Mouse (Mus musculus): ENCODE results near the gene Acacb. TPM values are rescaled to one million over a fixed set of nuclear protein-coding genes. Genes with fewer than 3 reads are reported as not detected.

Gene Acacb
- polyA plus RNA-seq, 1 experiment from 2014 or later = 5.8 TPM

- H3K4me1 ChIP-seq = peaks cover 36% of the 10 kb centered on the region
- no peak for DNase-seq (ENCODE audit: low spot score)
- no peaks in the 10 kb centered on the region for H3K36me3 ChIP-seq
- H3K27me3 ChIP-seq (ENCODE audit: low read depth, poor library complexity, severe bottlenecking) = peaks cover 14% of the 10 kb centered on the region; the same call in 1 of the 2 replicates
- H3K27ac ChIP-seq = 0 out of 2 replicates have a peak within 1 kb of the TSS, but pooled peaks have one; percentile 14
- WGBS = 39% methylated on average over 13 of the region's 13 CpGs
- no peak within 1 kb of the TSS for H3K4me3 ChIP-seq
- H3K9me3 ChIP-seq (replicated peaks) = no peaks in the 10 kb centered on the region
Observed at GRCm38 (mm10) chr5:114288874-114289273, 142.5 kb downstream of the Acacb start, which contains the start of gene Myo1h. Gene Myo1h, plus strand, starts transcription at chr5:114289166.

- 0 out of 2 replicates have a peak overlapping the region, but pooled peaks have one; percentile 14 for H3K27ac ChIP-seq
- H3K27me3 ChIP-seq (ENCODE audit: low read depth, poor library complexity, severe bottlenecking) = peaks cover 14% of the 10 kb centered on the region; the same call in 1 of the 2 replicates
- H3K4me3 ChIP-seq = no peak overlapping the region
- no peaks in the 10 kb centered on the region for H3K36me3 ChIP-seq
- no peak for DNase-seq (ENCODE audit: low spot score)
- no peaks in the 10 kb centered on the region for H3K9me3 ChIP-seq (replicated peaks)
- 73% methylated on average over 3 of the region's 3 CpGs for WGBS
- H3K4me1 ChIP-seq = peaks cover 28% of the 10 kb centered on the region
Observed at GRCm38 (mm10) chr5:114290004-114290403, 143.7 kb downstream of the Acacb start.

DNA sequence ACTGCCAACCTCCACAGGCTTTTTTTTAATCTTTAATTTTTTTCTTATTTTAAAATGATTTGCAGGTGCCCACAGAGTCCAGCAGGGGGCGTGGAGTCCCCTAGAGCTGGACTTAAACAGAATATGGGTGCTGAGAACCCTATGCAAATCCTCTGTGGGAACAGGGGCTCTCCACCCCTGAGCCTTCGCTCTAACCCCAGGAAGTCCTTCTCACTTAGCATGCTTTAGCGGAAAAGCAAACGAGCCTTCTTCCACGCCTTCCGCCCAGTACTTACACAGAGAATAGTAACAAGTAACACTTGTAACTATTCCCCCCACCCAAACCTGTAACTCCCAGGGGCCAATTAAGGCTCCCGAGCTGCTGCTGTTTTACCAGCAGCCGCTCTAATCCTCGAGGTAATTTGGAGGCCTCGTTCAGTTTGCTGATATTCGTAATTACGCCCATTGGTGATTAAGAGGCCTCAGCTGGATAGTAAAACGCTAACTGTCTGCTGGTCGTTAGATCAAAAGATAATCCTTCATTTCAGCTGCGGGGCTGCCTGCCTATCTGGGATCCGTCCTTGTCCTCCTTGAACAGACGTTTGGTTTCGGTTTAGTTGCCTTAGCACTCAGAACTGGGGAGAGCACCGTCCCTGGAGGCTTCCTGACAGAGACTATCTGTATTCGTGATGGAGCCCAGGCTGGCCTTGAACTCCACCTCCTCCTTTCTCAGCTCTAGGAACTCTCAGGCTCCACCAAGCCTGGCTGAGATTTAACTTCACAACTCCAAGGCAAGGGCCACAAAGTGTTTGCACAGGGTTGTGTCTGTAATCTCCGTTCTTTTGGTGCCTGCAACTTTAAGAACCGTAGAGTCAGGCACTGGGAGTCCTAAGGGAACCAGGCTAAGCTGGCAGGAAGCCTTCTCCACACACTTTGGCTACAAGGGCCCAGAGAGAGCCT lies 150.6 kb downstream of the Acacb start:
- peaks cover 7% of the 10 kb centered on the region; the same call in 1 of the 2 replicates for H3K27me3 ChIP-seq (ENCODE audit: low read depth, poor library complexity, severe bottlenecking)
- H3K27ac ChIP-seq = peak overlapping the region; percentile 50; the same call in 1 of the 2 replicates
- WGBS = 18% methylated on average over 22 of the region's 22 CpGs
- DNase-seq (ENCODE audit: low spot score) = no peak
- H3K9me3 ChIP-seq (replicated peaks) = no peaks in the 10 kb centered on the region
- H3K36me3 ChIP-seq = no peaks in the 10 kb centered on the region
- peaks cover 29% of the 10 kb centered on the region for H3K4me1 ChIP-seq
- H3K4me3 ChIP-seq = peak overlapping the region; percentile 19

GRCm38 (mm10) chr5:114298212-114298894 lies 152.0 kb downstream of the Acacb start:
- H3K36me3 ChIP-seq = no peaks in the 10 kb centered on the region
- peak; percentile 40 for DNase-seq (ENCODE audit: low spot score)
- no peaks in the 10 kb centered on the region for H3K9me3 ChIP-seq (replicated peaks)
- H3K4me3 ChIP-seq = no peak overlapping the region
- peak overlapping the region; percentile 37; the same call in 1 of the 2 replicates for H3K27ac ChIP-seq
- peaks cover 12% of the 10 kb centered on the region; the same call in 1 of the 2 replicates for H3K27me3 ChIP-seq (ENCODE audit: low read depth, poor library complexity, severe bottlenecking)
- WGBS = 74% methylated on average over 18 of the region's 18 CpGs
- H3K4me1 ChIP-seq = peaks cover 29% of the 10 kb centered on the region

GRCm38 (mm10) chr5:114299156-114299855 lies 153.0 kb downstream of the Acacb start:
- DNase-seq (ENCODE audit: low spot score) = no peak
- H3K27me3 ChIP-seq (ENCODE audit: low read depth, poor library complexity, severe bottlenecking) = peaks cover 12% of the 10 kb centered on the region; the same call in 1 of the 2 replicates
- no peaks in the 10 kb centered on the region for H3K36me3 ChIP-seq
- peak overlapping the region; percentile 22; the same call in 1 of the 2 replicates for H3K27ac ChIP-seq
- WGBS = 76% methylated on average over 22 of the region's 22 CpGs
- no peak overlapping the region for H3K4me3 ChIP-seq
- H3K9me3 ChIP-seq (replicated peaks) = no peaks in the 10 kb centered on the region
- H3K4me1 ChIP-seq = peaks cover 29% of the 10 kb centered on the region

GRCm38 (mm10) chr5:114299883-114300610 lies 153.7 kb downstream of the Acacb start:
- no peaks in the 10 kb centered on the region for H3K36me3 ChIP-seq
- no peak overlapping the region for H3K27ac ChIP-seq
- H3K27me3 ChIP-seq (ENCODE audit: low read depth, poor library complexity, severe bottlenecking) = peaks cover 12% of the 10 kb centered on the region; the same call in 1 of the 2 replicates
- WGBS = 88% methylated on average over 24 of the region's 24 CpGs
- no peak for DNase-seq (ENCODE audit: low spot score)
- no peaks in the 10 kb centered on the region for H3K9me3 ChIP-seq (replicated peaks)
- no peak overlapping the region for H3K4me3 ChIP-seq
- peaks cover 29% of the 10 kb centered on the region for H3K4me1 ChIP-seq

Other genes starting within 250 kb of the Acacb start
- 129 and 139 TPM in 2 replicates for gene Coro1c, start 237.8 kb upstream of the Acacb start, polyA plus RNA-seq (2016; fragmentation: Nextera tagmentation; extraction: Ambion mirVana)
- 13.6 and 16.4 TPM in 2 replicates for gene Ssh1, start 152.6 kb upstream of the Acacb start, polyA plus RNA-seq (2016; fragmentation: Nextera tagmentation; extraction: Ambion mirVana)
- gene Dao, start 142.8 kb upstream of the Acacb start, polyA plus RNA-seq (2016; fragmentation: Nextera tagmentation; extraction: Ambion mirVana) = not detected in 2 replicates
- 12.7 and 15.5 TPM in 2 replicates for gene Usp30, start 81.1 kb upstream of the Acacb start, polyA plus RNA-seq (2016; fragmentation: Nextera tagmentation; extraction: Ambion mirVana)
- gene Svop, start 55.0 kb upstream of the Acacb start, polyA plus RNA-seq (2016; fragmentation: Nextera tagmentation; extraction: Ambion mirVana) = 0.08 TPM in 1 of 2 replicates, not detected in the other
- gene Alkbh2, start 18.3 kb upstream of the Acacb start, polyA plus RNA-seq (2016; fragmentation: Nextera tagmentation; extraction: Ambion mirVana) = 12.9 and 16.1 TPM in 2 replicates
- gene Ung, start 16.1 kb upstream of the Acacb start, polyA plus RNA-seq (2016; fragmentation: Nextera tagmentation; extraction: Ambion mirVana) = 81.3 and 91.8 TPM in 2 replicates
- gene Foxn4, start 127.3 kb downstream of the Acacb start, polyA plus RNA-seq (2016; fragmentation: Nextera tagmentation; extraction: Ambion mirVana) = not detected in 2 replicates
- 1.1 and 1.2 TPM in 2 replicates for gene Myo1h, start 142.6 kb downstream of the Acacb start, polyA plus RNA-seq (2016; fragmentation: Nextera tagmentation; extraction: Ambion mirVana)
- 99.9 and 103 TPM in 2 replicates for gene Kctd10, start 234.0 kb downstream of the Acacb start, polyA plus RNA-seq (2016; fragmentation: Nextera tagmentation; extraction: Ambion mirVana)
- 54.5 and 59.5 TPM in 2 replicates for gene Ube3b, start 234.1 kb downstream of the Acacb start, polyA plus RNA-seq (2016; fragmentation: Nextera tagmentation; extraction: Ambion mirVana)